Mouse (Mus musculus): ENCODE measurements around the gene Kif16b.

Kif16b gene

DNA sequence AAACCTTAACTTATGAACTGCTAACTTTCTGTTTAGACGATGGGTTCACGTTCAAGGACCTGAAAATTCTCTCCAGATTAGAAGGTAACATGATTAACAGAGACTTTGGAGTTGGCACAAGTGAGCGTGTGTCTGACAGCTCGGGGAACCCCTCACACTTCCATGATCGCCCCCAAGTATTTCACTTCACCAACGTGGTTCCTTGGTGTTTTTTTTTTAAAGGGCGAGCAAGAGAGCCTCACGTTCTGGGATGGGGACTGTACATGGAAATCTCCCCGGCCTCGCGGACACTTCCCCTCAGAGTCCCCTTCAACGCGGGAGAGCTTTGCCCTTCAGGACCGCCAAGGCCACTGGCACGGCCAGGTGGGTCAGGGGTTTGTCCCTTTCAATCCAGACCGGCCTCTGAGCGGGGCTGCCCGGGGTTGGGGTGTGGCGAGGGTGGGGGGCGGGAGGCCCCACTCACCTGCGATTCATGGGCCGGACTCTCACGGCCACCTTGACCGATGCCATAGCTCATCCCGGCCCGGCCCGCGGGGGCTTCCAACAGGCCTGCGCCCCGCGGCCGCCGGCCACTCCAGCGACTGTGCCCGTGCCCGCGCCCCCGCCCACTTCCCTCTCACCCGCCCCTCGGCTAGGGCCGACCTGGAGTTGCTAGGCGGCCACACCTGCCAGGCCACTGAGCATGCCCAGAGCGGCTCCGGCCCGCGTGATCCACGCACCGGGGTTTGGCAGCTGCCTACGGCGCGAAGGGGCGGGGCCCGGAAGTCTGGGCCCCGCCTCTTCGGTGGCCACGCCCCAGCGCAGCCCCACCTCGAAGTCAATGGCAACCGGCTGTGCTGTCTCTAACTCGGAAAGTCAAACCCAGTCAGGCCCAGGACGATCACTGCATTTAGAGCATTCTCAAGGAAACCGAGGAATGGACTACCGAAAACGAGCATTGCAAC lies at the start of gene Kif16b:
Gene Kif16b, minus strand, starts transcription at position 670 of the 944 bp plus-strand sequence.
- peak; percentile 93 to 95 for DNase-seq (ENCODE audit: low spot score in 2 of 2)

DNA sequence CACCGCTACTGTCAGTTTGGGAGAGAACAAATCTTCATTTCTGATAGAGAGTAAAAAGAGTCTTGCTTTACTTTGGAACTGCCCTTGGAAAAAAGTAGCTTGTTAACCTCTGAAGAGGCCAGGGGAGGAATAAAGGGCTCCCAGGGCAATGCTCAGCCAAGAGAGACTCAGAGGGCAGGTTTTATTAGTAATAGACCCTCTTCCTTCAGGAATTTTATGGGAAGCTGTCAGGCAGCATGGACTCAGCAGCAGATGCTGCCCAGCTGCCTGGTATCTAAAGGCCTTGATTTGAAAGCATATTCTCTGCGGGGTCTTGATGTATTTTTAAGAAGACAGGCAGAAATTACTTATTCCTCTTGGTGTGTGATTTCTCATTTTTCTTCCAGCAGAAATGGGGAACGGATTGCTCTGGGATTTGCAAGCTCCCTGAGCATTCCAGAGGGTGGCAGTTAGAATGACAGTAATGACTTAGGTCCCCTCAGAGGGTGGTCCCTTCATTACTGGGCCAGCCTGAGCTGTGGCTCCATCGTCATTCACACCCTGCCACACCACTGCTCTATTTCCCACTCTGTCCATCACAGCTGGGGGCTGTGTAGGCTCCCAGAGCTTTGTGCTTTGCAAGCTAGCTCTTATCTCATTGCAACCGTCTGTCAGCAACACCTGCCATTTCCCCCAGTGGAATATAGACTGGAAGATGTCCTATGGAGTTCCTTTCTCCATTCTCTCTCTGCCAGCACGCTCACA lies 39.7 kb upstream of the Kif16b start:
- DNase-seq (ENCODE audit: low spot score in 2 of 2) = no peak

DNA sequence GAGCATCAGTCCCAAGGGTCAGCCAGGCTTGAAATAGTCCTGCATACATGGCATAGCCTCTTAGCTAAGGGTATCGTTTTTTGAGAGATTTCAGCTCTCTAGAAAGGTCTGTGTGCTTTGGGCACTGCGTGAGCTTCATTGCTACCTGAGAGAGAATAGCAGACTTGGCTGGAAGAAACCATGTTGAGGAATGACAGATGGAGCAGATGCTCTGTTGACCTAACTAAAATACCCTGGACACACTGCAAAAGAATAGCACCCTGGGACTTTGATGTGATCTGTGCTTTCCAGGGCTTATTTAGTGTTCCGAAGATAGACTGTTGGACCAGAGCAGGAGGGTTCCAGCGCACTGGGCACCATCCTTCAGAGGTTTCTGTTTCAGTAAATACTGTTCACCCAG lies 29.1 kb upstream of the Kif16b start:
- no peak for DNase-seq (ENCODE audit: low spot score in 2 of 2)

DNA sequence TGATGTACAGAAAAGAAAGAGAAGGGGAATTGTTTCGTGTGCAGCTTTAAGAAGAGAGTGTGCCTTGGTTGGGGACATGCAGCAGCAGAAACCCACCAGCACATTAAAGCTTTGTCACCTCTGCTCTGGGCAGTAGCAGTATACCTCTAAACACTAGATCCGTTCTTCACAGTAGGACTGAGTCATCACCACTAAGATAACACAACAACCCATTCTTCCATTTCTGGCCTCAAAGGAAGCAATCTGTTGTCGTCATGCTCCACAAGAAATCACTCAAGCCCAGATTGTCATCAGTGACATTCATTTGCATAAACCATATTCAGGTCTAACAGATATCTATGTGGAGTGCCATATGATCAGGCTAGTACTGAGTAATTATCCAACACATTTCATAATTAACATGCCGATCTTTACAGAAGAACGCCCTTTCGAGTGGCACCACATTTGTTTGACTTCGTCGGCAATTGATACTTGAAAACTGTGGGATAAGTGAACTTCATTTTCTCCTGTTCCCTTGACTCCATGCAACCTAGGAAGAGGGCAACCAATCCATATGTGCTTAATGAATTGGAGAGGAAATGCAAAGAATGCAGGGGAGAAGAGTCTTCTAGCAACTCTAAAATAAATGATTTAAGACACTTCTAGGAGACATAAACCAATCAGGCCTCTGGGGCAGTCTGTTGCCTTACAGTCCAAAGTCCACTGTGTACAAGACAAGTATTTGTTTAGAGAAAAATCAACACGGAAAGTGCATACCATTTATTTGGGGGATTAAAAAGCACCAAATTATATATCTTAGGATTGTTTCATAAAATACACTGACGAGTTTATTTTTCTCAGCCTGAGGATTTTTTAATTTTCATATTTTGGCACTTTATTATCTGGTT lies 28.1 kb upstream of the Kif16b start:
- DNase-seq (ENCODE audit: low spot score in 2 of 2) = no peak

DNA sequence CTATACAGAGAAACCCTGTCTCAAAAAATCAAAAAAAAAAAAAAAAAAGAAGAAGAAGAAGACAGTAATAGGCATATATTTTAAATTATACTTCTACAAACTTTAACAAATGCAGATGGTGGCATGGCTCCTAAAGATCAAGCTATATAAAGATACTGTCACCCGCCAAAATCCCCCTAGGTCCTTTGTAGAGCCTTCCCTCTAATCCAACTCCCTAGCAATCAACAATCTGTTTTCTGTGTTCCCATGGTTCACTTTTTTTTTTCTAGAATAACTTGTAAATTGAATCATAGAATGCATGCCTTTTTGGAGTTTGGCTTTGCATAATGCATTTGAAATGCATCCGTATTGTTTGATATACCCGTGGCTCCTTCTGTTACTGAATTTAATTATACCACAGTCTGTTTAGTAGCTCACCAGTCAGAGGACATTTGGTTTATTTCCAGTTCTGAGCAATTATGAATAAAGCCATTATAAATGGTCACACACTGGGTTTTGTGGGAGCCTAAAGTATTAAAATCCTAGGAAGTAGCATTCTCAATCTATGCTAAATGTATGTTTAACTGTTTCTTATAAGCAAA lies 9.6 kb upstream of the Kif16b start:
- no peak for DNase-seq (ENCODE audit: low spot score in 2 of 2)

DNA sequence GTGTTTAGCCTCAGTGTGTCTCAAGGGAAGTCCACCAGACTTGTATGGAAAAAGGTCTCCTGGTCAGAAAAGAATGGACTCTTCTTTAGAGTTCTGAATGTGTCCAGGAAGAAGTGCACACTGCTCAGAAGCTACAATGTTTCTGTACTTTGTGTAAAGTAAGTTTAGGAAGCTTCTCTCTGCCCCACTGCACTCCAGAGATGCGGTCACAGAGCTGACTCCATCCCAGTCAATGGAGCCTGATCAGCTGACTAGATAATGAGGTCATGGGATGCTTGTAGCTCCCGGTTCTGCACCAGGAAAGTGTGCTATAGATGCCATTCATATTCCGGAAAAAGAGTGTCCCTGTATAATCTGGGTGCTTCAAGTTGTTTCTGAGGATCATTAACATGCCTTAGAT lies 7.9 kb upstream of the Kif16b start:
- no peak for DNase-seq (ENCODE audit: low spot score in 2 of 2)

DNA sequence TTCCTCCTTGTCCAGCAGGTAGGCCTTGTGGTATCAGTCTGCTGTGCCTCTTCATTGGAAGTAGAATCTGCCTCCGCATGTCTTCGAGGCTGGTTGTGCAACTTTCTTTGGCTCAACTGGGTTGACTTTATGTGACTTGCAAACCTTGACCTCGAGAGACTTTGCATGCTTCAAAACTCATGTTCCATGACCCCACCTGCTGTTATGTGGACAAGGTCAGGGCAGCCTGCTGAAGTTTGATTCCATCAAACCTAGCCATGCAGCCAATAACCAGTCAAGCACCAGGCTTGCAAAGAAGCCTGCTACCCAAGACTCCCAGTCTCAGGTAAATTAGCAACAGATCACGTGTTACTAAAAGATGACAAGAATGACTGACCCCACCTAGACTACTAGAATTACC lies 5.7 kb upstream of the Kif16b start:
- no peak for DNase-seq (ENCODE audit: low spot score in 2 of 2)

DNA sequence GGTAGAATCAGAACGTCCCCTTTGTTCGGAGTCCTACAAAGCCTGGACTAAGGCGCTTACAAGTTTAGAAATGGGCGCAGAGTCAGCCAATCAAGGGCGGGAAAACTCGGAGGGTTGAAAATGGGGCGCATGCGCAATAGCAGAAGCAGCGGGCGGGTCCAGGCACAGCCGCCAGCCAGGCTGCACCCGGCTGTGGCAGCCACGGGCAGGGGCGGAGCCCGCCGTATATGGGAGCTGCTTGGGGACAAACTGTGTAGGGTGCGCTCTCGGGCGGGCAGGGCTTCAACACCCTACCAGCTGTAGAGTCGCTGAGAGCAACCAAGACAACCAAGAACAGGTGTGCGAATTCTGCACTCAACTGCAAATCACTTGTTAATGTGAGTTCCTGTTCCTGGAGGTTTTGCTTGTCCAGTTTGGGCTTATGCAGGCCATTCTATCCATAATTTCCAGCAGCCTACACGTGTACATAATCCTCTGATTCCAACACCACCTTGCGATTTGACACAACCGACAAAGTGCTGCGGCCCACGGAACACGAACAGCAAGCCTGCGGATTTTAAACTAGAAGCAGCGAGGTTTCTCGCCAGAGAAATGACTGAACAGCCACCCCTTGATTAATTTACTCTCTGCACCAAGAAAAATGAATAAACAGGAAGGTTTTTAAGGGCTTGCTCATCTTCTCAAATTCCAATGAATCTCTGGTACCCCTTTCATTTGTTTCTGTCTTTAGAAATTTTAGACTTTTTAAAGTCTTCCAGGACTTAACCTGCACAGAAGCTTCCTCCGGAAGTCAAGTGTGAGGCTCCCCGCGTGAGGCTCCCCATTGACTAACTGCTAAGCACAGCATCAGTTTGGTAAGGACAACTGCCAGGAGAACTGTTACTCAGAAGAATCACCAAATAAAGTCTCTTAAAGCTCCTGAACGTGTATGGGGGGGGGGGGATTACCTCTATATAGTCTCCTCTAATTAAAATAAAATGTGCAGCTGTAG lies 1.9 kb upstream of the Kif16b start:
- DNase-seq (ENCODE audit: low spot score in 2 of 2) = peak; percentile 95 to 96

DNA sequence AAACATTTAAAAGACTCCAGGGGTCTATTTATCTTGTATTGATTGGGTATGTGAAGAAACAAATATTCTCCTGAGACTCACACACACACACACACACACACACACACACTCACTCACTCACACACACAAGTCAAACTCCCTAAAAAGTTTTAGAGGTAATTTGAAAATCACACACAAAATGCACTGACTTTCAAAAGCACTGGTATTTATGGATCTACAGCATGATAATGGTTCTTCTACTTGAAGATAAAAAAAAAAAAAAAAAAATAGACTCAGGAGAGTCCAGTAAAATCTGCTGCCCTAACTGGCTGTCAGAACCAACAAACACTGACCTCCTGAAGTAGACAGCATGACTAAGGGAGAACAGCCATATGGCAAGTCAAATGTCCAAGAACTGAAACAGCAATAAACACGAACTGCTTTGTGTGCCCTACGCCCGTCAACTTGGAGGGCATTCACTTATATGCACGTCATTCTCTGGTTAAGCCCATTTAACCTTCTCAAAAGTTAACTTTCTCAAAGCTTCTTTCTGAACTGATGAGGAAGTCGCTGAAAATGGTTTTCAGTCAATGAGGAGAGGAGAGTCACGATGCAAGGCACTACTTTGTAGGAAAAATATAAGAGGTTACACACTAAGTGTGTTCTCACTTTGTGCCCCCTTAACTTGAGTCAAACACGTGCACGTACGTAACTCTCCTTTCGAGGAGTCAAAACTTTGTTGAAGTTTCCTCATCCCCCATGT lies 1.0 kb downstream of the Kif16b start:
- no peak for DNase-seq (ENCODE audit: low spot score in 2 of 2)

DNA sequence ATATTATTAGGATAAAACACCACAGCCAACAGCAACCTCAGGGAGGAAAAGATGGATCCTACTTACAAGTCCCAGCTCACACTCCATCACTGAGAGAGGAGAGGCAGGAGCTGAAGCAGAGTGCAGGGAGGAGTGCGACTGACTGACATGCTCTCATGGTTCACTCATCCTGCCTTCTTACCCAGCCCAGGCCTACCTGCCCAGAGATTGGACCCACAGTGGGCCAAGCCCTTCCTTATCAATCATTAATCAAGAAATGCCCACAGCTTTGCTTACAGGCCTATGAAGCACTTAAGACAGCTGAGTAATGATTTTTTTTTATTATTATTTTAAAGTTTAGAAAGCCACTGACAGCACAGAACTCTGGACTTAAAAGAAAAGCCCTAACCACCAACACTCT lies 7.6 kb downstream of the Kif16b start:
- no peak for DNase-seq (ENCODE audit: low spot score in 2 of 2)

DNA sequence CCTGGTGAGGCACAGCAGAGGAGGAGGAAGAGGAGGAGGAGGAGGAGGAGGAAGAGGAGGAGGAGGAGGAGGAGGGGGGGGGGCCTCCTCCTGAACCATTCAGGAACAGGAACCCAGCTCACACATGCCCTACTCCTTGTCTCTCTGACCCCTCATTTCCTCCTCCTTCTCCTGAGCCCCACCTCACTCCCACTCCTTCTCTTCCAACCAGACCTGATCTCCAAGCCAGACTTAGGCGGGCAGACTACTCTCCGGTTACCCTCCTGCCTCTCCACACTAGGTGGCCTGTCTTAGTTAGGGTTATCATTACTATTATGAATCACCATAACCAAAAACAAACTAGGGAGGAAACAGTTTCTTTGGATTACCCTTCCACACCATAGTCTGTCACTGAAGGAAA lies 10.0 kb downstream of the Kif16b start:
- no peak for DNase-seq (ENCODE audit: low spot score in 2 of 2)

DNA sequence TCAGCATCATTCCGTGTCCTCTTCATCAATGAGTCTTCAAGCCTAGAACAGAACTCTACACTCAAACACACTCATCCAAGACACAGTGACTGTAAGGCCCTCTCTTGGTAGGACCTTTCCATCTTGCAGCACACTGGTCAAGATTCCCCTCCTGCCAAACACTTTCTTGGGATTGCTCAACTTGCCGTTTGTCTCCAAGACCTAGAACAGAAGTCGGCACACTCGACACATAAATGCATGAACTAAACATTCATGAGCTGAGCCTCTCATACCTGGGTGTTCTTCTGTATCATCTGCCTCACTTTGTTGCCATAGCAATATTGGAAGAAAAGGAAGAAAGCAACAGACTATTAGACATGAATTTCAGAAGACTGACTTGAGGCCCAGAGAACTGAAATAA lies 16.9 kb downstream of the Kif16b start:
- no peak for DNase-seq (ENCODE audit: low spot score in 2 of 2)

DNA sequence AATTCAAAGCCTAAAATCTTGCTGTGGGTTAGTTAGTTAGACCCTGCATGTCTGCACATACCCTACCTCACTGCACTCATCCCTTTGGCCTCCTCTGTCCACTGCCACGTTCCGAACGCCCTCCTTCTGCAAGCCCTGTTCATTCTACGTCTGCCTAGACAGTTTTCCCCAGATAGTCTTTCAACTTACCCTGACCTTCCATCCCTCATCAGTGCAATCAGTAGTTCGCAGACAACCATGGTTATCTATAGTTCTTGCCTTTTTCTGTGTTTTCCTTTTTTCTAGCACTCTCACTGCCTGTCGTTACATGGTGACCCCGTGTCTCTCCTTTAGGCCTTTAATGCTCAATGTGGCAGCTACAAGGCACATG lies 17.7 kb downstream of the Kif16b start:
- no peak for DNase-seq (ENCODE audit: low spot score in 2 of 2)

DNA sequence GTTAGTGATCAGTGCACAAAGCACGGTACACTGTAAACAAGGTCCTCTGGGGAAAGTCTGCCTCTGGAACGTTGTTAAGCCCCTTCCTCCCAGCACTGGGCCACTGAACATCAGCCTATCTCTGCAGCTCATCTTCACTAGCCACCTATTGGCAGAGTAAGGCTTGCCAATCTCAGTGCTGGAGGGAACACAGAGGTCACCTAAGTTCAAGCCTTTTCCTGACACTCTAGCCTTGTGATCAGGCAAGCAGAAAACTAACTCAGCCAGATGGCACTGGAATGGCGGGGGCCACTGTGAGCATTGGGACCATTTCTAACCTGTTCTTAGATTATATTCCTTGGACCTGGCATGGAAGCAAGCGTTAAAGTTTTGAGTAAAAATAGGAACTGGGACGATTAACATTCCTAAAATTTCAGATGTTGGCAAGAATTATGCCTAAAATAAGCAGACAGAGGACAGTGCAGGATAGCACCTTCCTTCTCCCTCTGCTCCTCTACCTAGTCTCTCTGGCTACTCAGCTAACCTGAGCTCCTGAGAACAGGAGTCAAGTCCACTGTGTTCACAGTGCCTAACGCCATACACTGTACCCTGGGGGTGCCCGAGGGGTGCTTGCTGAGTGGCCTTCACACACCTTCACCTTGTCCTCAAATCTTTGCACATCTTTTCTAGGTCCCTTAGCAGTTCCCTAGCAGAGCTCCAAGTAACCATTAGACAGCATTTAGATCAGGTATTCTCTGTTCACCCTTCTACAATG lies 18.3 kb downstream of the Kif16b start:
- no peak for DNase-seq (ENCODE audit: low spot score in 2 of 2)

DNA sequence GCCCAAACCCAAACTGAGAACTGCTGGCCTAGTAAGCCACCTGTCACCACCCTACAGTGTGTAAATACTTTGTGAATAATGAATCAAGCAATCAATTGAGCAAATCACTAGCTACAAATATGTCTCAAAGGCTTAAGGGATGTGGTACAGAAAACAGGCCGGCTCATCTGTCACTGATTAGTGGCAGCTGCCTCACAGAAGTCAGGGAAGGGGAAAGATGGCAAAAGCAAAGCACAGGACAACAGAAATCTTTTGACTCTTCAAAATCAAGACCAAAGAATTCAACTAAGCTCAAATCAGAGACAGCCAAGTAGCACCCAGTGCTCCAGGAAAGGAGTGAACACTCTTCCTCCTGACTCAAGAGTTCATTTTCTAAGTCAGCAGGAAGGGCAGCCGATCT lies 18.9 kb downstream of the Kif16b start:
- DNase-seq (ENCODE audit: low spot score in 2 of 2) = no peak

DNA sequence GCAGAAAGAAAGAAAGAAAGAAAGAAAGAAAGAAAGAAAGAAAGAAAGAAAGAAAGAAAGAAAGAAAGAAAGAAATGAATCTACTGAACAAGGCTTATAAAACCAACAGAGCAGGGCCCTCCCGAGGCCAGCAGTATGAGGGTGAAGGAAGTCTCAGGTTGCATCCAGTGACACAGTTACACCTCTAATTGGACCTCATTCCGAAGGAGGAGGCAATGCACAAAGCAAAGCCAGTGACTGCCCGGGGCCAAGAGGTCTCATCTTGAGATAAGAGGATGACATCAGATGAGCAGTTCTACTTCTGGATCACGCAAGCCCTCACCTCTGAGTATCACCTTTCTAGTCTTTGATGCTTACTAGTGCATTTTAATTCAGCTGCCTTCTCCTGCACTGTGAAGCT lies 20.2 kb downstream of the Kif16b start:
- no peak for DNase-seq (ENCODE audit: low spot score in 2 of 2)

DNA sequence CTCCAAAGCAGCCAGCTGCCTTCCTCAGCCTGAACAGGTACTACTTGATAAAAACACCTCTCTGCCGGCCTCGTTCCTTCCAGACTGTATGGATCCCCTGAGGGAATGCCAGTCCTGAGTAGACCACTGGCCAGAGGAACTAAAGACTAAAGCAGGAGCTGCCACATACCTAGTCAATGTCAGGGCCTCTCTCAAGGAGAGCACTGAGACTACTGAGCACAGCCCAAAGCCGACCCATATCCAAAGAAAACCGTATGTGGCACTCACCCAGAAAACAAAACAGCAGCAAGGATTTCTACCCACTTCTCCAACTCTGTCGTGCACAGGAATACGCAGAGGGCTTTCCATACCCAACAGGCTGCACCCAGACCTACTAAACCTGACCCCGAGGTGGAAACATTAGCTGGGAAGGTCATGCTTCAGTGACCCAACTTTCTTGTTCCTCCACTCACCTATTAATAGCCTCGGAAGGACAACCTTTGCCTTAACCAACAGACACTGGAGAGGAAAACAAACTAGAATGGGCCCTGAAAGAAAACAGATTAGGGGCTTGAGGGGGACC lies 22.0 kb downstream of the Kif16b start:
- DNase-seq (ENCODE audit: low spot score in 2 of 2) = no peak

DNA sequence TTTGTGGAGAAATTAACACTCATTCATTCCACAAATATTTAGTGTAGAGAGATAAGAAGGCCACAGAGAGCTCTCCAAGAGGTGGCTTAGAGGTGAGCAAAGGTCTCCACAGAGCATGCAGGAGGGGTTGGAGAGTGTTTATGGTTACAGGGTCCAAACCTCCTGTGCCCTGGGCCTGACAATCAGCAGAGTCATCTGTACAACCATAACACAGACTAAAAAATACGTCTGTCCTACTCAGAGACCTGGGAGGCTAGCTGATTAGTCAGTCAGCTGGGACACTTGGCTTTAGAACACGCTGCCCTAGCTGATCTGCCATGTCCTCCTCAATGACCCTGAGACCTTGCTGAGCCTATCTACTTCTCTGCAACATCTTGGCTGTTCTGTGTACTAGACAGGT lies 24.7 kb downstream of the Kif16b start:
- DNase-seq (ENCODE audit: low spot score in 2 of 2) = no peak

DNA sequence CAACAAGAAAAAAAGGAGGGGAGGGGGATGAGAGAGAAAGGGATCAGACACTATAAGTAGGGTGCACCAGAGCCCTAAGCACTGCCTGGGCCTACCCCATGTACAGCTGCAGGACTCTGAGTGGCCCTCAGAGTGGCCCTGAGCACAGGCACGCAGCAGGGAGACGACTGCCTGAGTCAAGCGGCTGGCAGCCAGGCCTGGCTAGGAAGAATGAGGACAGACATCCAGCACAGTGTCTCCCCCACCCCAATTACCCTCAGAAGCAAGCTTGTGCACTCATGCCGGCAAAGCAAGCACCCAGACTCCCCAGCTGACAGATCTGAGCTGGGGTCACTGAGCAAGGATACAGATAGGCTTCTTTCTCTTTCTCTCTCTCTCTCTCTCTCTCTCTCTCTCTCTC lies 25.4 kb downstream of the Kif16b start:
- DNase-seq (ENCODE audit: low spot score in 2 of 2) = no peak

Measured in urinary bladder, postnatal 36 days (tissue).